Mouse (Mus musculus) spleen, postnatal 36 days (tissue): ENCODE results near the gene Usp45.
A peak's percentile ranks its signal among the peaks of the same experiment; 100 is the strongest.

Experiments used
- DNase-seq, 2 experiments: peaks; one replicate each; pipeline ENCODE4 v3.0.0; 2022; ENCODE audit warnings: low spot score in 2 of 2, mixed read lengths in 1 of 2

Usp45 gene

GRCm38 (mm10) chr4:21789836-21790235 is 22.9 kb downstream of the Usp45 start:
- DNase-seq = no peak

GRCm38 (mm10) chr4:21793631-21794030 is 26.7 kb downstream of the Usp45 start:
- no peak for DNase-seq

DNA sequence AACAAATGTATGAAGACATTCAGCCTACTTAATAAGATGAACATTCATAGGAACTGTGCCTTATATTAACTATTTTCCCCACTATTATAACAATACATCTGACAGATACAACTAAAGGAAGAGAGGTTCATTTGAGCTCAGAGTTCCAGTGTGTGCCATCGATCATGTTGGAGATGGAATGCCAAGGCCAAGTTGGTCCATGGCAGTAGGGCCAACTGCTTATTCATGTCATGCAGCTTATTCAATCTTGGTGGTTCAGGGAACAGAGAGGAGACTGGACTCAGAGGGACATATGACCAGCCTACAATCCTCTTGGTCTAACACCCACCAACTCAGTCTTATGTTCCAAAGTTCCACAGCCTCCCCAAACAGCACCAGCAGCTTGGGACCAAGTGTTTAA is 34.1 kb downstream of the Usp45 start:
- DNase-seq = no peak

GRCm38 (mm10) chr4:21801620-21802019 is 34.7 kb downstream of the Usp45 start:
- no peak for DNase-seq

DNA sequence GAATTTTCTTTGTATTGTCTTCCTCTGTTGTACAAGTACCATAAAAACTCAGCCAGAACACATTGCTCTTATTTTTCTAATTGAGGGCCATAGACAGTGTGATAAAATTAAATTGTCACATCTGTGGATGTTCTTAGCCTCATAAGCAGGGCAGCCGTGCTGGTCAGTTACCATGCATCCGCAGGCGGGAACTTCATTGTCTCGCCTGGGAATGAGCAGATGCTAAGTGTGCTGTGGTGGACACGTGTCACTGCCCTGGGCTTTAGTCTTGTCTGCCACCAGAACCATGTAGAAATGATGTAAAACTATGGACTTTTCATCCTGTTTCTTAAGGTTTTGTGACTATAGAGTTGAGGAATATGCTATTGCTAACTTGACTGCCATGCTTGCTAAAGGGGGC is 40.2 kb downstream of the Usp45 start:
- no peak for DNase-seq

GRCm38 (mm10) chr4:21810608-21811007 is 43.7 kb downstream of the Usp45 start:
- DNase-seq = no peak

- no peak for DNase-seq
Measured at GRCm38 (mm10) chr4:21812635-21813034, 45.7 kb downstream of the Usp45 start.

GRCm38 (mm10) chr4:21814029-21814428 is 47.1 kb downstream of the Usp45 start:
- peak; percentile 18 to 41 for DNase-seq

DNA sequence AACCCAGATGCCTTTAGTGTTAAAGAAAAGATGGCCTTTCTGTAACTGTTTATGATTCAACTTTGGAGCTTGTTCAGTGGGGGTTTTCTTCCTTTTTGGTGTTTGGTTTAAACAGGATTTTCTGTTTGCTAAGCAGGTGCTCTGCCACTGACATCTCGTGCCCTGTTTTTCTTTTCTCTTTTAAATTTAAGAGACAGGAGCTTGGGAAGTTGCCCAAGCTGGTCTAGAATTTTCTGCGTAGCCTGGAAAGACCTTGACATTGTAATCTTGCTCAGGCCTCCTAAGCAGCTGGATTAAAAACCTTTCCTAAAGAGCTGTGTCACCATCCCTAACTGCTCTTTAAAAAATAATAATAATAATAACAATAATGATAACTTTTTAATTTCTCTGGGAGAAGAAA is 59.7 kb downstream of the Usp45 start:
- no peak for DNase-seq

- DNase-seq = no peak
Measured at GRCm38 (mm10) chr4:21832844-21833243, 65.9 kb downstream of the Usp45 start.

DNA sequence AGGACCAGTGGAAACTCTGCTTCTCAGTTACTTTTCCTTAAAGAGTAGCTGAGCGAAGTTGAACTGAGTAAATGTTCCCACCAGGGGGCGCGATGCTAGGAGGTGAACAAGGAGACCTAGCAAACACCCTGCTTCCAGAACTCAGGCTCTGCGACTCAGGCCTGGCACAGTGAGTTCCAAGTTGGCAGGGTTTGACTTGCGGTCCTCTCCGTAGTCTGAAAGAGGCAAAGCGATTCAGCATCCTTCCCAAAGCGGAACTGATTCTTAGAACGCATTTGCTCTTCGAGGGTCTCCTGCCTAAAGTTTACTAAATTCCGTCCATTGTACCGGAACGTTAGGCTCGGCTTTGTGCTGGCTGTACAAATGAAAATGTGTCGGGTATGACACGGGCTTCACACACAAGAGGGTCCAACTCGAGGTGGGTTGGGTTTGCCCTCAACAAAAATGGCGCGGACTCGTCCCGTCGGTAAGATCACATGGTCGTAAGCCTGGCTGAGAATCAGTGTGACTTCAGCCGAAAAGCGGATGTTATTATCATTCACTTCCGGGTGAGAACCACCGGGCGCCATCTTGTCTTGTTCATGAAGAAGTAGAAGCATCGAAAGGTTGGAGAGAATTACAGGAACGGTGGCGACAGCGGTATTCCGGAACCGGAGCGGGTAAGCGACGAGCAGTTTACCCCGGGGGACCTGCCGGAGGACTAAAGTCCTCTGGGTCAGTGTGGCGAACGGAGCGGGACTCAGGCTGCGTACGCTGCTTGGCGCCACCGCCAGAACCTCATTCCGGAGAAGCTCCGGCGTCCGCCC is 80.7 kb downstream of the Usp45 start, which contains the start of gene Pnisr:
Gene Pnisr (plus strand): TSS at position 103 of the 806 bp plus-strand sequence.
- peak; percentile 92 to 95 for DNase-seq

GRCm38 (mm10) chr4:21848287-21848630 is 81.3 kb downstream of the Usp45 start:
- peak; percentile 85 to 87 for DNase-seq

DNA sequence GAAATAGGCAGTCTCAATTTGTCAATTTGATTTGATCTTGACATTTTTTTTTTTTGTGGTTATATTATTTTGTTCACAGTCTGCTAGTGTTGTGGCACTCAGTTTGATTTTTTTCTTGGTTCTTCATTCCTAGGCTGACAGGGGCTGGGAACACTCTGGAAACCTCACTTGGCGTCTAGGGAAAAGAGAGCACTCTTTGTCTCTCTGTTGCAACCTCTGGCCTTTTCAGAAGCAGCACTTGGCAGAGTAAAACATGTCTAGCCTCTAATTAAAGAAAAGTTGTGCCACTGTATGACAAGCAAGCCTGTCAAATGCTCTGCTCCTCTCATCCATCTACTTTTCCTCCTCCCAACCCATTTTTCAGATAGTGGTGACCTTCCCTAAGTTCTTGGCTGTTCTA is 90.5 kb downstream of the Usp45 start:
- no peak for DNase-seq

DNA sequence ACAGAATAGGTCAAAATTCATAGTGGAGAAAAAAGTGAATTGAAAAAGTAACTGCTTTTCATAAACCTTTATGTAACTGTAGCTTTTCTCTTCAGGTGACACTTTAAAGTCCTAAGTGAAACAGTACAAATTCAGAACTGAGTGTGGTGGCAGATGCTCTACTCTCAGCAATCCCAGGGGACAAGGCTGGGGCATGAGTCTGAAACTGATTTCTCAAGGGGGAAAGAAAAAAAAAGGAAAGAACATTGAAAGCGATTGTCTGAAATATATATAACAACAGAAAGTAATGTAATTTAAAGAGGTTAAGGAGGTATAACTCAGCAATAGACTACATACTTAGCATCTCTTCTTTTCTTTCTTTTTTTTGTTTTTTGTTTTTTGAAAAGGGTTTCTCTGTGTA is 98.3 kb downstream of the Usp45 start:
- DNase-seq = no peak

DNA sequence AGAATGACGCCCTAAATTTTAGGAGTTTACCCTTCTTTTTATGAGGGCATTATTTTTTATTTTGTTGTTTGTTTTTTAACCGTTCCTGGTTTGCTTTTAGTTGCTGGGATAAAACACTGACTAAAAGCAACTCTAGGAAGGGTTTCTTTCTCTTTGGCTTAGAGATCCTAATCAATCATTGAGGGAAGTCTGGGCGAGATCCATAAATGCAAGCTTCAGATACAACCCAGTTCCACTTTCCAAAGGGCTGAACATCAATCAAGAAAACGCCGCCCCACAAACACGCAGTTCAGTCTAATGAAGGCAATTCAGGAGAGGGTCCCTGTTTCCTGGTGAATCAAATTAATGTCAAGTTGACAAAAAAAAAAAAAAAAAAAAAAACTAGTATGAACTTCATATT is 111.8 kb downstream of the Usp45 start:
- no peak for DNase-seq

DNA sequence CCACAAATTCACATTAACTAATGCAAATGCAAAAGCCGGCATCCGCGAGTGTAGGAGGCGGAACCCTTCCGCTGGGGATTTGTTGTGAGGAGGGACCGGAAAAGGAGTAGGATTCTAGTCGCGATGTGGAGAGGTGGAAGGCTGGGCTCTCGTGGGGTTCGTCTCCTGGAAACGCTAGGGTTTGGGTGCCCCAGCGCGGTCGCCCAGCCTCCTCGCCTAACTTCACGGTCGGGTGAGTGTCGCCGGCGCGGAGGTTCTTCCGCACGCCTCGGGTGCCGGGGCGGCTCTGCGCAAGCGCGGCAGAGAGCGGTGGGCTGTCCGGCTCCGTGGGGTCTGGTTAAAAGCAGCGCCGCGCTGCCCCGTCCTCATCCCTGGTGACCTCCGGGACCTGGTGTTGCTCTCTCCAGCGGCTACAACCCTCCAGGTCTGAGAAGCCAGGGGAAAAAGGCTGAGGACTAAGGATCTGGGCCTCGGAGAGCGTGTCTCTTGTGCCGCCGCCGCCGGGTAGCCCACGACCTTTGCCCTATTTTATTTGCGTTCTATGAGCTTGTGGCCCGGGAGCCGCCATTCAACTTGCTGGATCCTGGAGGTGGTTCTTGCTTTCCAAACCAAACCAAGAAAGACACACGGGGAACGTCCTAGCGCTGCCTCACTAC is 112.7 kb downstream of the Usp45 start, which contains the start of gene Coq3:
Gene Coq3 (plus strand): TSS at position 109 of the 656 bp plus-strand sequence.
- DNase-seq = peak; percentile 83 to 84

DNA sequence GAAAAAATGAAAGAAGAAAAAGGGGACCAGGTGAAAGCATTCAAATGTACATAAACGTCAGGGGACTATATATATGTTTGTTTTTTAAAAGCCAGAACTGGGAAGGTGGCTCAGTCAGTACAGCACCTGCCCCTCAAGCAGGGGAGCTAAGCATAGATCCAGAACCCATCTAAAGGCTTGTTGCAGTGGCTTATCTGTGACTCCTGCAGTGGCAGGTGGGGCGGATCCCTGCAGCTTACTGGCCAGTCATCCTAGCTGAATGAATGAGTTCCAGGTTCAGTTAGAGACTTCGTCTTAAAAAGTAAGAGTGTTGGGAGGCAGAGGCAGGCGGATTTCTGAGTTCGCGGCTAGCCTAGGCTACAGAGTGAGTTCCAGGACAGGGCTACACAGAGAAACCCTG is 115.8 kb downstream of the Usp45 start:
- no peak for DNase-seq

DNA sequence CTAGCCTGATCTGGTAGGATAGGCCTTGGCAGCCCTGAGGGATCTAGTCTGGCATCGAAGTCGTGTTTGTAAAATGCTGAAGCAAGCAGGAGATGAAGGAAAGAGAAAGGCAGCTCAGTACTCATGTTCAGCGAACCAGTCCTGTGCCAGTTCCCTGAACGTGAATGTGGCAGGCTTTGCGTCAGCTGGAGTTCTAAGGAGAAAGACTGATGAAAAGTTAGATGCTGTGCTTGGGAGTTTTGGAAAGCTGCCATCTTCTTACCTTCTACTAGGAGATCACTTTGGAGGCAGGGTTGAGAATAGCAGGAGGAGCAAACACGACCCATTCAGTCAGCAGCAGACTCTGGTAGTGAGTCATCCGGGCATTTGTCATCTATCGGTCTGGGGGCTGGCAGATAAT is 118.9 kb downstream of the Usp45 start:
- DNase-seq = no peak
